Mouse (Mus musculus) bone marrow macrophage, adult 2 months (primary cell): ENCODE measurements around the gene Gba2. TPM values are rescaled to one million over a fixed set of nuclear protein-coding genes. Genes with fewer than 3 reads are reported as not detected.

ENCODE experiments used
- H3K27ac ChIP-seq: 2 replicates; pipeline ENCODE4 v1.5.1; 2012; ENCODE audit warnings: low read depth, low read length; ENCODE audit not compliant: insufficient read depth
- H3K4me1 ChIP-seq: 2 replicates; pipeline ENCODE4 v1.6.1; 2012; ENCODE audit warnings: low read length; ENCODE audit not compliant: control insufficient read depth, insufficient read depth
- H3K4me3 ChIP-seq: 2 replicates; pipeline ENCODE4 v1.5.1; 2012; ENCODE audit warnings: mild to moderate bottlenecking, low read length, moderate library complexity; ENCODE audit not compliant: insufficient read depth
- CTCF ChIP-seq: IDR thresholded peaks from 2 replicates; pipeline ENCODE4 v1.5.1; 2012; ENCODE audit warnings: low read depth, mild to moderate bottlenecking, low read length, moderate library complexity
- POLR2A ChIP-seq: IDR thresholded peaks from 2 replicates; pipeline ENCODE4 v1.6.1; 2012; ENCODE audit warnings: mild to moderate bottlenecking, low read depth, low read length, borderline replicate concordance
- polyA plus RNA-seq: library from polyadenylated mRNA; stranded (reverse); fragments of >200 nt; gene quantifications from 2 replicates; pipeline ENCODE4 v1.2.4, GENCODE M21; 2012; ENCODE audit not compliant: missing spikeins, insufficient read depth, insufficient read length

The Gba2 gene
- polyA plus RNA-seq = 9.6 and 11.3 TPM in 2 replicates

DNA sequence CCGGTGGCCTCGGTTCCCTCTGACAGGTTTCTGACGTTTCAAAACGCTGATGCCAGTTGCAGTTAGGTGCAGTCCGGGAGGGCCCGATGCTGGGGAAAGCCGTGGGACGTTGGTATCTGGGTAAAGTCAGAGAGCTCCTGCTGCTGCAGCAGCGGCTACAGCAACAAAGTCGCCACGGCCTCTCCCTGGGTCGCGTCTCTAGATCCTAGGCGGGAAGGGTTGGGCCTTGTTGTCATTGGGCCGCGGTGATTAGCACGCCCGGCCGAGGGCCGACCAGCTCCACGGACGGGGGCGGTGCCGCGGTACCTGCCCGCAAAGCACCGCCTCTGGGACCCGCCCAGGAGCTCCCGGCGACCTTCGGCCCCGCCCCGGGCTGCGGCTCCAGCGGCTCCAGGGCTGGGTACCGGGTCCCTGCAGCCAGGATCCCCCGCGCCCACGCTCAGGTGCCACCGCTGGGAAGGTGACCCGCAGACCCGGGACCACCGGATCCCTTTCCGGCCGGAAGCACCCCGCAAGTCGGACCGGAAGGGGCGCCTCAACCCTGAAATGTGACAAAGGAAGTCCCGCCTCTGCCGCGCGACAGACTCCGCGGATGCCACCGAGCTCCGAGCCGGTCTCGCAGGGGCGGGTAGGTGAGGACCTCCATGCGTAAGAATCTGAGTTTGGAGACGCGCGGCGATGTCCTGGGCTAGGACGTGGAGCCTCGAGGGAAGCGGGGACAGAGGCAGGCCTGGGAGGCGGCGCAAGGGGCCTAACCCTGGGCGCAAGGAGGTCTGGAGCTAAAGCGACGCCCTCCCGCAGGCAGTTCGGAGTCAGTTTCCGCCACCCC lies at the start of gene Gba2, which contains the start of gene Rgp1:
Gene Gba2 (minus strand): TSS at position 498 of the 829 bp plus-strand sequence.
Gene Rgp1 (plus strand): TSS at position 340 of the 829 bp plus-strand sequence.
- Histone ChIP-seq H3K4me1 (peaks cover 16% of the 10 kb centered on the region), H3K27ac (peak within 1 kb of the TSS; percentile 53), H3K4me3 (peak within 1 kb of the TSS; percentile 98)
- no peak for TF ChIP-seq CTCF
- peak; percentile 85; the same call in 1 of the 2 replicates for TF ChIP-seq POLR2A

DNA sequence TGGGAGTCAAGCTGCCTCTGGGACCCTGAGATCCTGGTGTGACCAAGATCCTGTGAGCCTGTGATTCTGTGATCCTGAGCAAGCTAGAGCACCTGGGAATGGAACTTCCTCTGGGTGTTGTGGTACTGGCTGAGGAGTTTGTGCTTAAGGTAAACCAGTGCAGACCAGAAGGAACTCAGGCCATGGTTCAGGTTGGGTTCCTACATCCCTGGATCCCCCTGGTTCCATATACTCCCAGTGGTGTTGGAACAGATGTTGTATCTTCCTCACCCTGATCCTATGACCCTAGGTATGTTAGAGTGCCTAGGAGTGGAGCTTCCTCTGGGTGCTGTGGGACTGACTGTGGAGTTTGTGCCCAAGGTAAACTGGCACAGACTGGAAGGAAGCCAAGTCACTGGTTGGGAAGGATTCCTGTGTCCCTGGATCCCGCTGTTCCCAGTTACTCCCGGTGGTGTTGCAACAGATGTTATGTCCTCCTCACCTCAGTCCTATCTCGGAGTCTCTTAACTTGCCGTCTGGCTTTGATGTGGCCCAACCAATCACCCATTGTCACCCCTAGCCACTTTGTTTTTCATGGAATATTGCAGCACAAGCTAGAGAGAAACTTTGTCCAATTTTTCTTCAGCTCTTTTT lies 41.6 kb upstream of the Gba2 start:
- Histone ChIP-seq H3K4me1 (no peaks in the 10 kb centered on the region), H3K27ac (no peak overlapping the region), H3K4me3 (no peak overlapping the region)
- TF ChIP-seq POLR2A (no peak), CTCF (no peak)

DNA sequence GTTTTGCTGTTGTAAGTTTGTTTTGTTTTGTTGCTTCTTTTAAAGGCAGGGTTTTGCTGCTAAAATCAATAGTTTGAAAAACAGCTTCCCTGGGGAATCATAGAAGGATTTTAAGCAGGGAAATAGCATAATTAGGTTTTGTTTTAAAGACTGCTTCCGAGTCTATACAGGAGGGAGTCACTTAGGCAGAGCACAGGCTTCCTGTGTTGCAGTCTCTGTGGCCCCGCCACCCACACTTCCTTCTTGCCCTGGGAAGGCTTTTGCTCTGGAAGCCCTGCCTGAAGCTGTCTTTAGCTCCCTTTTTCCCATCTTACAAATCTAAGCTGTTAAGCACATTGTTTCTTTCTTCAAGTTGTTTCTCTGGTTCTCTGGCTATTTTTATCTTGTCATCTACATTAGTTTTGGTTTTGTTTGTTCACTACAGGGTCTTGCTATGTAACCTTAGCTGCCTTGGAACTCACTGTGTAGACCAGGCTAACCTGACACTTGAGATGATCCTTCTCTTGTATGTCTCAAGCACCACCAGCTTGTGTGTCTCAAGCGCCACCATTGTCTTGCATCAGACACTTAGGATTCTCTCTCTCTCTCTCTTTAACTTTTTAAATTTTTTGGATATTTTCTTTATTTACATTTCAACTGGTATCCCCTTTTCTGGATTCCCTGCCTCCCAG lies 34.5 kb upstream of the Gba2 start:
- H3K27ac ChIP-seq = no peak overlapping the region
- no peak for TF ChIP-seq POLR2A
- TF ChIP-seq CTCF = no peak
- no peak overlapping the region for H3K4me3 ChIP-seq
- H3K4me1 ChIP-seq = peaks cover 4% of the 10 kb centered on the region

GRCm38 (mm10) chr4:43612534-43612933 lies 33.9 kb upstream of the Gba2 start:
- no peak overlapping the region for H3K27ac ChIP-seq
- TF ChIP-seq CTCF (no peak), POLR2A (no peak)
- H3K4me1 ChIP-seq = peaks cover 4% of the 10 kb centered on the region
- H3K4me3 ChIP-seq = no peak overlapping the region

GRCm38 (mm10) chr4:43604751-43605685 lies 26.3 kb upstream of the Gba2 start:
- no peak overlapping the region for H3K27ac ChIP-seq
- H3K4me3 ChIP-seq = no peak overlapping the region
- no peak for TF ChIP-seq POLR2A
- H3K4me1 ChIP-seq = peaks cover 3% of the 10 kb centered on the region; the same call in 1 of the 2 replicates

DNA sequence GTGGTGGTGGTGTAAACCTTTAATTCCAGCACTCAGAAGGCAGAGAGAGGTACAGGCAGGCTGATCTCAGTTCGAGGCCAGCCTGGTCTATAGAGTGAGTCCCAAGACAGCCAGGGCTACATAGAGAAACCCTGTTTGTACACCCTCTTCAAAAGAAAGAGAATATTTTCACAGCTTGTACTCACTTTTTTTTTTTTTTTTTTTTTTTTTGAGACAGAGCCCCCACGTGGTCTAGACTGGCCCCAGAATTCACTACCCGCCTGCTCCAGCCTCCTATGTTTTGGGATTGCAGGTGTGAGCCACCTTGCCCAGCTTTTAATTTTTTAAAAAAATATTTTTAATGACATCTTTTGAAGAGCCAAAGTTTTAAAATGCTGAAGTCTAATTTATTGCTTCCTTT lies 25.4 kb upstream of the Gba2 start:
- Histone ChIP-seq H3K4me1 (peaks cover 3% of the 10 kb centered on the region; the same call in 1 of the 2 replicates), H3K27ac (no peak overlapping the region), H3K4me3 (no peak overlapping the region)
- TF ChIP-seq CTCF (no peak), POLR2A (no peak)

- no peak for TF ChIP-seq CTCF
- TF ChIP-seq POLR2A = no peak
- H3K27ac ChIP-seq = no peak overlapping the region
- peaks cover 3% of the 10 kb centered on the region; the same call in 1 of the 2 replicates for H3K4me1 ChIP-seq
- H3K4me3 ChIP-seq = no peak overlapping the region
Measured at GRCm38 (mm10) chr4:43600195-43600934, 21.7 kb upstream of the Gba2 start.

GRCm38 (mm10) chr4:43598650-43599380 lies 20.1 kb upstream of the Gba2 start:
- H3K27ac ChIP-seq = no peak overlapping the region
- H3K4me1 ChIP-seq = no peaks in the 10 kb centered on the region
- no peak overlapping the region for H3K4me3 ChIP-seq

More at GRCm38 (mm10) chr4:43598650-43599380, 20.1 kb upstream of the Gba2 start:
- TF ChIP-seq POLR2A (no peak), CTCF (no peak)
